ENCODE assay signal across 8 mouse cellular contexts in the genomic region with DNA sequence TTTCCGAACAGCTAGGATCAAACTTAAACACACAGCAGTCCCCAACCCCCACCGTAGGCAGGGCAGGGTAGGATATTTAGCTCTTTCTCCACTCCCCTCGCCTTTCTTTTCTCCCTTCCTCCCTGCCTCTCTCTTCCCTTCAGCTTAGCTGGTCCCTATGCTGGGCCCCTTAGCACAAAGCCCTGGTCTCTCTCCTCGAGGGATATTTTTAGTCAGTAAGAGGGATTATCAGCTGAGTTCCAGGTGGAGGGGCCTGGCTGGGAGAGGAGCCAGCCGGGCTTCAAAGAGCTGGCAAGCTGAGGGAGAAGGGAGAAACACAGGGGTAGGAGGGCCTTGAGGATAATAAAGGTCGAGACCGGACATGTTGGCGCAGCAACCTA. TPM values are rescaled to one million over a fixed set of nuclear protein-coding genes. Genes with fewer than 3 reads are reported as not detected.
DNase-seq lines count a peak whose midpoint lies in the region; ATAC-seq and TF ChIP-seq lines count a peak whose summit lies in the region.

No protein-coding gene starts in this region.

- H3K27me3 ChIP-seq in lung, embryonic 14.5 days (ENCODE audit: insufficient read depth, low read length) = no peaks in the 10 kb centered on the region
- H3K27me3 ChIP-seq in forebrain, embryonic 14.5 days (replicated peaks; ENCODE audit: control insufficient read depth, insufficient read depth, low read length) = no peaks in the 10 kb centered on the region
- no peaks in the 10 kb centered on the region for H3K27me3 ChIP-seq in intestine, embryonic 16.5 days (replicated peaks; ENCODE audit: control insufficient read depth, insufficient read depth, low read length)
- H3K27me3 ChIP-seq in stomach, embryonic 16.5 days (ENCODE audit: control insufficient read depth, insufficient read depth, low read length) = no peaks in the 10 kb centered on the region

- peaks cover 14% of the 10 kb centered on the region; the same call in 1 of the 2 replicates for H3K4me1 ChIP-seq in lung, embryonic 14.5 days (ENCODE audit: insufficient read depth)
- peaks cover 17% of the 10 kb centered on the region for H3K4me1 ChIP-seq in forebrain, embryonic 14.5 days (ENCODE audit: control insufficient read depth, insufficient read depth, low read length)
- H3K4me1 ChIP-seq in intestine, embryonic 16.5 days (ENCODE audit: control insufficient read depth, insufficient read depth, low read length) = peaks cover 24% of the 10 kb centered on the region
- peaks cover 24% of the 10 kb centered on the region for H3K4me1 ChIP-seq in stomach, embryonic 16.5 days (ENCODE audit: control insufficient read depth, insufficient read depth, low read length)

- H3K9me3 ChIP-seq in lung, embryonic 14.5 days (ENCODE audit: low read depth, low read length) = no peaks in the 10 kb centered on the region
- no peaks in the 10 kb centered on the region for H3K9me3 ChIP-seq in forebrain, embryonic 14.5 days (replicated peaks; ENCODE audit: control insufficient read depth, low read length)
- no peaks in the 10 kb centered on the region for H3K9me3 ChIP-seq in intestine, embryonic 16.5 days (ENCODE audit: control insufficient read depth, low read length)
- no peaks in the 10 kb centered on the region for H3K9me3 ChIP-seq in stomach, embryonic 16.5 days (replicated peaks; ENCODE audit: control insufficient read depth, low read length)

- peak; percentile 74 for DNase-seq in lung, embryonic 14.5 days
- no peak for DNase-seq in lung, postnatal 14 days
- peak; percentile 63 for DNase-seq in forebrain, embryonic 14.5 days (ENCODE audit: low spot score)
- no peak for DNase-seq in layer of hippocampus, postnatal 10 days (ENCODE audit: low spot score in 2 of 2)
- no peak for DNase-seq in spleen, adult 18-20 months
- no peak for DNase-seq in T-cell, adult 2 months (ENCODE audit: low spot score)

- peak overlapping the region; percentile 95 for H3K27ac ChIP-seq in lung, embryonic 14.5 days (ENCODE audit: low read depth)
- peak overlapping the region; percentile 71 for H3K27ac ChIP-seq in forebrain, embryonic 14.5 days (ENCODE audit: low read depth, low read length)
- peak overlapping the region; percentile 79 for H3K27ac ChIP-seq in intestine, embryonic 16.5 days (ENCODE audit: low read length)
- peak overlapping the region; percentile 94 for H3K27ac ChIP-seq in stomach, embryonic 16.5 days (ENCODE audit: low read length)

- peaks cover 7% of the 10 kb centered on the region for H3K36me3 ChIP-seq in lung, embryonic 14.5 days (ENCODE audit: insufficient read depth)
- H3K36me3 ChIP-seq in forebrain, embryonic 14.5 days (ENCODE audit: control insufficient read depth, insufficient read depth, low read length) = peaks cover 6% of the 10 kb centered on the region
- no peaks in the 10 kb centered on the region for H3K36me3 ChIP-seq in intestine, embryonic 16.5 days (ENCODE audit: control insufficient read depth, insufficient read depth, low read length)
- H3K36me3 ChIP-seq in stomach, embryonic 16.5 days (ENCODE audit: control insufficient read depth, insufficient read depth, low read length) = no peaks in the 10 kb centered on the region

- ATAC-seq in lung, embryonic 14.5 days (ENCODE audit: insufficient read depth) = peak; percentile 86
- ATAC-seq in forebrain, embryonic 14.5 days = peak; percentile 75
- ATAC-seq in intestine, embryonic 16.5 days = peak; percentile 81
- peak; percentile 91 for ATAC-seq in stomach, embryonic 16.5 days (ENCODE audit: insufficient read depth, low FRiP score)

- no peak overlapping the region for H3K4me3 ChIP-seq in lung, embryonic 14.5 days (ENCODE audit: low read depth, low read length)
- no peak overlapping the region for H3K4me3 ChIP-seq in forebrain, embryonic 14.5 days (ENCODE audit: low read depth, low read length)
- H3K4me3 ChIP-seq in intestine, embryonic 16.5 days (ENCODE audit: low read length) = no peak overlapping the region
- peak overlapping the region; percentile 14; the same call in 1 of the 2 replicates for H3K4me3 ChIP-seq in stomach, embryonic 16.5 days (replicated peaks; ENCODE audit: low read length)

- peak overlapping the region; percentile 38 for H3K4me2 ChIP-seq in lung, embryonic 14.5 days
- H3K4me2 ChIP-seq in forebrain, embryonic 14.5 days (ENCODE audit: low read length) = no peak overlapping the region
- H3K4me2 ChIP-seq in intestine, embryonic 16.5 days (ENCODE audit: low read depth, low read length) = peak overlapping the region; percentile 23; the same call in 1 of the 2 replicates
- H3K4me2 ChIP-seq in stomach, embryonic 16.5 days (ENCODE audit: low read depth, low read length) = peak overlapping the region; percentile 38

- WGBS in lung, embryonic 14.5 days = 19% methylated on average over 8 of the region's 8 CpGs
- 5% methylated on average over 8 of the region's 8 CpGs for WGBS in forebrain, embryonic 14.5 days
- 18% methylated on average over 8 of the region's 8 CpGs for WGBS in intestine, embryonic 16.5 days
- WGBS in stomach, embryonic 16.5 days = 15% methylated on average over 8 of the region's 8 CpGs

- peak overlapping the region; percentile 16; the same call in 1 of the 2 replicates for H3K9ac ChIP-seq in lung, embryonic 14.5 days
- no peak overlapping the region for H3K9ac ChIP-seq in forebrain, embryonic 14.5 days (ENCODE audit: low read length)
- peak overlapping the region; percentile 26; the same call in 1 of the 2 replicates for H3K9ac ChIP-seq in intestine, embryonic 16.5 days (ENCODE audit: low read depth, low read length)
- peak overlapping the region; percentile 46; the same call in 1 of the 2 replicates for H3K9ac ChIP-seq in stomach, embryonic 16.5 days (ENCODE audit: low read length)

- TF ChIP-seq CTCF in lung, embryonic 14.5 days (IDR thresholded peaks at IDR 0.05; ENCODE audit: low read depth) = no peak

RNA-seq across cellular contexts. Expression of gene Cers4, which starts 19.3 kb away (rescaled TPM):
- 27.1 and 29.4 TPM in 2 replicates for polyA plus RNA-seq in lung, embryonic 14.5 days (2014; fragmentation: Nextera tagmentation; extraction: Ambion mirVana)
- polyA plus RNA-seq in forebrain, embryonic 14.5 days (2014; fragmentation: Nextera tagmentation; extraction: Ambion mirVana) = 21.8 and 25.1 TPM in 2 replicates
- polyA plus RNA-seq in intestine, embryonic 16.5 days (2015; fragmentation: Nextera tagmentation; extraction: Ambion mirVana) = 14.9 and 17.0 TPM in 2 replicates
- polyA plus RNA-seq in stomach, embryonic 16.5 days (2015; fragmentation: Nextera tagmentation; extraction: Ambion mirVana) = 32.1 and 33.7 TPM in 2 replicates
- total RNA-seq in layer of hippocampus, postnatal 10 days (2021) = 10 to 100 TPM; 42.4 to 50.7 TPM

Comparison
In these comparisons a context has a peak if more than half of its experiments do, and no peak if none do; other contexts are left out.
1. DNase-seq: peak in lung, embryonic 14.5 days (single experiment) and forebrain, embryonic 14.5 days (single experiment); none in lung, postnatal 14 days (single experiment), layer of hippocampus, postnatal 10 days (0 of 2), spleen, adult 18-20 months (0 of 2) and T-cell, adult 2 months (single experiment).
2. Peak in every context shown above with its lines, with median percentiles within 50 percentile points of each other: ATAC-seq and H3K27ac ChIP-seq.